Mouse (Mus musculus): ENCODE results near the gene Ptov1.
"Not testable (repeated sequence)": the region's sequence is repeated elsewhere in the genome, so short reads cannot be mapped to it uniquely, and the experiment has no call there.

Gene Ptov1

DNA sequence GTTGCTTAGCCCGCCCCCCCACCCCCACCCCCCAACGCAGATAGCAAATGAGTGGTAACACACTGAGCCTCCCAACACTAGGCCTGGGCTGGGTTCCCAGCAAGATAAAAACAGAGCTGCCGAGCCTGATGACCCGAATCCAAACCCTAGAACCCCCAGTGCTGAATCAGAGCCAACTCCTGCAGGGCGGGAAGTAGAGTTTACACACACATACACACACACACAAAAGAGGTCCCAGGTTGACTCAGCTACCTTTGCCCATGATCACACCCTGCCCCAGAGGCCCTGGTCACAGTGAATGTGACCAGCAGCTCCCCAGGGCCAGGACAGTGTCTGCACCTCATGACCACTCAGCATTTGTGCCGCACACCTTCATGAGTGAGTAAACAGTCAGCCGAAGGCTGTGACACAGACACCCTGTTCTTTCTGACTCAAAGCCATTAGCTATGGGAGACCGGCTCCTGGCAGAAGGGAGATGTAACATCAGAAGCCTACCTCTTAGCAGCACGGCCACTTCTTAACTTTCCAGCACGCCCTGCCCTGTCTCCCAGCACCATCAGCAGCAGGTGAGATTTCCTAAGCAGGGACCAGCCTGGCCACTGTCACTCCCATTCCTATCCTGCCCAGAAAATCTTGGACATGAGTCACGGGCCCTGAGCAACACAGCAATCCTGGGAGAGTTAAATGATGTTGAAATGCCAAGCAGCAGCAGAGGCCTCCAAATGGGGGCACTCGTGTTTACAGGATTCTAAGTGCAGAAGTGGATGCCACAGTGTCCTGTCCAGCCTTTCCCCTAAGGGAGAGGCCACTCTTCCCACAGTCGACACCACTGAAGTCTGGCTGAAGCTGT, 18.9 kb upstream of the Ptov1 start:
- no peak for DNase-seq (ENCODE audit: low spot score in 2 of 2)

DNA sequence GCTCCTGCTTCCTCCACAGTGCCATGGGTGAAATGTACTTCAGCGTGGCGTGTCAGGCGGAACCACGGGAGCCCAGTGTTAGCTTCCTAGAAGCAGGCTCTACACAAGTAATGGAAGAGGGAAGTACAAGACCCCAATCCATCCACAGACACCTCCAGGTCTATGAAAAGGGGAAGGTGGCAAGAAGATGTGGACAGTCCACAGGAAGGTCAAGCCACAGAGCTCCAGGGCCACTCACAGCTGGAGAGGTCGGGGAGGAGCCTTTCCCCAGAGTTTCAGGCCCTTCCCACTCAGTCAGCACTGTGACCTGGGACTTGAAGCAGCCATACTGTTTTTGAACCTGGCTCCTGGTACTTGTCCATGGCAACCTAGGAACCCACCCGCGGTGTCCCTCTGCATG, 17.4 kb upstream of the Ptov1 start:
- no peak for DNase-seq (ENCODE audit: low spot score in 2 of 2)

DNA sequence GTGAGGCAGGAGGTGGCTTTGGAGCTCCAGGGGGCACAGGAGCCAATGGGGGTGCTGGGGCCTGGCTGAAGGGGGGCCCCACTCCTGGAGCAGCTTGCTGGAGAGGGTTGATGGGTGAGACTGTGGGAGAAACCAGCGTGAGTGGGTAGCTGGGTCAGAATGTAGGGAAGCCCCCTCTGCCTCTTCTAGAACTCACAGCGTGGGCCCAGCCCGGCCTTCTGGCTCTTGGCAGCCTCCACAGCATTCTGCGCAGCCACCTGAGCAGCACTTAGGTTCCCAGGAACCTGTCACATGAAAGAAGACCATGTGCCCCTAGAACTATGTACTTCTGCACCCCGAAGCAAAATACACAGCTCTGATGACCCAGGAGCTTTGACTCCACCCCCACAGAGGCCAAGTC, 15.0 kb upstream of the Ptov1 start:
- no peak for DNase-seq (ENCODE audit: low spot score in 2 of 2)

DNA sequence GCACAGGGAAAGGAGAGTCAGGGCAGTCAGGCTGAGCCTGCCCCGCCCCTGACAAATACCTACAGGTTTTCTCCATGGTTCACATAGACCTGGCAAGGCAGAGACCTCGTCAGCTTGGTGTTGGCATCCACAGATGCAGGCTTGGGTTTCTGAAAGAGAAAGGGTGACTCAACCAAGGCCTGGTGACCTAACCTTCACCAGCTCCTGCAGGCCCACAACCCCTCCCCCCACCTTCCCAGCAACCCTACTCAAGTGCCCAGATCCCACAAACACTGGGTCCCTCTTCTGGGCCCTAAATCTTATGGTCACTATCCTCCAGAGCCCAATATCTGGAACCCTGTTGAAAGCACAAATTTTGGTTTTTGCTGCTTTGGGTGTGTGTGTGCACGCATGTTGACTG, 13.4 kb upstream of the Ptov1 start:
- DNase-seq (ENCODE audit: low spot score in 2 of 2), result no peak

- DNase-seq (ENCODE audit: low spot score in 2 of 2), result no peak
These were observed 8.2 kb upstream of the Ptov1 start for GRCm38 (mm10) chr7:44877833-44878232.

DNA sequence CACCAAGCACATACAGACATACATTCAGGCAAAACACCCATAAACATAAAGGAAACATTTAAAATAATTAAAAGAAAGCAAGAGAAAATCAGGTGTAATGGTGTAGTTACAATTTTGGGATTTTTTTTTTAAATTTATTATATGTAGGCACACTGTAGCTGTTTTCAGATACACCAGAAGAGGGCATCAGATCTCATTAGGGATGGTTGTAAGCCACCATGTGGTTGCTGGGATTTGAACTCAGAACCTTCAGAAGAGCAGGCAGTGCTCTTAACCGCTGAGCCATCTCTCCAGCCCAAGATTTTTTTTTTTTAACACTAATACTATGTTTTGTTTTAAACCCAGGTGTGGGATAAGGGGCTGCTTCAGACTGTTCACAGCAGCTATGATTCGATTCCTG, 2.2 kb upstream of the Ptov1 start:
- not testable (repeated sequence) for DNase-seq (ENCODE audit: low spot score in 2 of 2)

- no peak for DNase-seq (ENCODE audit: low spot score in 2 of 2)
These were observed 1.6 kb upstream of the Ptov1 start for GRCm38 (mm10) chr7:44871181-44871580.

DNA sequence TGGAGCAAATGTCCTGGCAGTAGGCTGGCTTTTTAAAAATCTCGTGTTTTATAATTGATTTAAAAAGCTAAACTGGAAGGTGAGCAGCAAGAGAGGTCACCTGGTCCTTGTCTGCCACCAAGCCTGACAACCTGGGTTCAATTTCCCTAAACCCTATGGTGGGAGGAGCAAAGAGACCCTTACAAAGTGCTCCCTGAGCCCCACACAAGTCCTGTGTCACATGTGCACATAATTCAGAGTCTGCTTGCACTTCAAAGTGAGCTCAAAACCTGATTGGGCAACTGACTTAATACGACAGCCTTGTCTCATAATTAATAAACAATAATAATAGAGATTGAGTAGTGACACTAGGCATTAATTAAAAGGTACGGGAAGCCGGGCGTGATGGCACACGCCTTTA, 1.0 kb upstream of the Ptov1 start:
- DNase-seq (ENCODE audit: low spot score in 2 of 2), result no peak

DNA sequence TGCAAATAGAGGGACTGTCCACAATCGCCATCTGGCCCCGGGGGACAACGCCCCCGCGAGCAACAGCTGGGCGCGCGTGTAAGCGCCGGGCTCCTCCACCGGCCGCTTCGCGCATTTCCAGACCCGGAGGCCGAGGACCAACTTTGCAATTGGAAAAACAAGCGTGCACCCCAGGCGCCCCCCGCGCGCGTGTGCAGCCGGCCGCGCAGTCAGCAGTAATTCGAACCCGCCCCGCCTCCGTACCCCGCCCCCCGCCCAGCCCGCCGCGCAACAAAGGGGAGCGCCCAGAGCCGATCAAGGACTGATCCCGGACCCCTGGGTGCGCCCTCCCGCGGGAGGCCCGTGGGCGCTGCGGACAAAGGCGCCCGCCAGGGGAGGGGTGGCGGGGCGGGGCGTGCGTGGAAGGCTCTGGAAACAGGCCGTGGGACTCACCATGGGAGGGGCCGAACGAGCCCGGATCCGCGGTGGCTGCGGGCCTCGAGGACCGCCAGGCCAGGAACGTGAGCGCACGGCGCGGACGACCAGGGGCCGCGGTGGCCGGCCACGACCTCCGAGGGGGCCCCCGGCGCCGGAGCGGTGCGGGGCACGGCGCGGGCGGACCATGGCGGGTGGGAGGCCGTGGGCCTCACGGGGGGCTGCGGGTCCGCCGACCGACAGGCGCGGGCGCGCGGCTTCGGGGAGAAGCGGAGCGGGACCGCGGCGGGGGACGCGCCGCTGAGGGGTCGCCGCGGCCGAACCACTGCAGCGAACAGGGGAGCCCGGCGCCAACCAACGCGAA, 480 bp downstream of the Ptov1 start:
- DNase-seq (ENCODE audit: low spot score in 2 of 2), result peak; percentile 45 to 47

DNA sequence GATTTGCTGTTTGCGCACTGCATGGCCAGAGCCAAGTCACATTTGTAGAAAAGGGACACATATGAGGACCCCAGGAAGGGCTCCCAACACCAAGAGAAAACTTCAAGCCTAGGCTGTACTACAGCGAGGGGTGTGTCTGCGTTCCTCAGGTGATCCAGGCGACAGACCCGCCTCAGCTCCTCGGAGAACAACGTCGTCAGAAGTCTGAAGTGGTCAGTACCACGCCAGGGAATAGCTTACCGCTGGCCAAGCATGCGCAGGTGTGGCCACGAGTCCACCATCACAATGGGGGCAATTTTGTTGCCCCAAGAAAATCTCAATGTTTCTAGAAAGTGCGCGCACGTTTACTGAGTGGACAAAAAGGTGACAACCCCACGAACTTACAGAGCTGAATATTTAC, 1.1 kb downstream of the Ptov1 start:
- DNase-seq (ENCODE audit: low spot score in 2 of 2), result no peak

- DNase-seq (ENCODE audit: low spot score in 2 of 2), result no peak
These were observed 1.8 kb downstream of the Ptov1 start for GRCm38 (mm10) chr7:44867802-44868201.

- DNase-seq (ENCODE audit: low spot score in 2 of 2), result no peak
These were observed 2.4 kb downstream of the Ptov1 start for GRCm38 (mm10) chr7:44867010-44867702.

- DNase-seq (ENCODE audit: low spot score in 2 of 2), result no peak
These were observed 3.1 kb downstream of the Ptov1 start for GRCm38 (mm10) chr7:44866276-44867009.

DNA sequence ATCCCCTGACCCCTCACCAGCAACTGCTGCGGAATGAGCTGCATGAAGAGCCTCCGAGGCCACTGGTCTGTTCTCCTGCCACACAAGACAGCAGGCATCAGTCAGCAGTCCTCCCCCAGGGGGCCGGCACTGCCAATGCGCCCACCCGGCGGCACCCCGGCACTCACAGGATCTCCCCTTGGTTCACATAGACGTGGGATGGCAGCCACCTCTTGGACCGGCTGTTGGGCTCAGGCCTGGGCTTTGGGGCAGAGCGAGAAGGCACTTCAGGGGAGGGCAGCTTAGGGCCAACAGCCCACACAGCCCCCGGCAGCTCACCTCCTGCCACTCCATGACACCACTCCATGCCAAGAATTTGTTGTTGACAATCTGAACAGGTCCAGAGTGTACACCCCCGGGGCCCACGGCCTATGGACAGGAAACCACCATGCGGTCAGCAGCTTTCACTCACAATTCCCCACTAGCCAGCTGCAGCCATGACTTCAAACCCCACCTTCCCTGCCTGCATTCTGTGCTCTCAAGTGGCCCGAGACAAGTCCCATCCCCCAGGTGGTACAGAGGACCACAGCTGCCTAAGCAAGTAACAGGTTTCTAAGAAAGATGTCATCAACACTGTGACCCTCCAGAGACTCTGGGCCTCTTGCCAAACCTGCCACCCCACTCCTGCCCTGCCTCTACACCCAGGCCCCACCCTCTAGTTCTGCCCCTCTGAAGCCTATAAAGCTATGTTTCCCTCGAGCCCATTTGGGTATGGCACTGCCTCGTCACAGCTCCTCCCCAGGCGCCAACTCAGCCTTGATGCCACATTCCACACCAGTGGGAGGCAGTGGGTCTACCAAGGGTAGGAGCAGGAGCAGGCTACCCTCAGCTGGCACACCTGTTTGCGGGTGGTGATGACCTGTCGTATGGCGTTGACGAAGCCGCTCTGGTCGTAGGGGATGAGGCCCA, 4.7 kb downstream of the Ptov1 start:
- DNase-seq (ENCODE audit: low spot score in 2 of 2), result no peak

GRCm38 (mm10) chr7:44863982-44864494, 5.5 kb downstream of the Ptov1 start:
- DNase-seq (ENCODE audit: low spot score in 2 of 2), result no peak

GRCm38 (mm10) chr7:44863210-44863609, 6.4 kb downstream of the Ptov1 start:
- no peak for DNase-seq (ENCODE audit: low spot score in 2 of 2)

GRCm38 (mm10) chr7:44862434-44862833, 7.2 kb downstream of the Ptov1 start:
- DNase-seq (ENCODE audit: low spot score in 2 of 2), result no peak

DNA sequence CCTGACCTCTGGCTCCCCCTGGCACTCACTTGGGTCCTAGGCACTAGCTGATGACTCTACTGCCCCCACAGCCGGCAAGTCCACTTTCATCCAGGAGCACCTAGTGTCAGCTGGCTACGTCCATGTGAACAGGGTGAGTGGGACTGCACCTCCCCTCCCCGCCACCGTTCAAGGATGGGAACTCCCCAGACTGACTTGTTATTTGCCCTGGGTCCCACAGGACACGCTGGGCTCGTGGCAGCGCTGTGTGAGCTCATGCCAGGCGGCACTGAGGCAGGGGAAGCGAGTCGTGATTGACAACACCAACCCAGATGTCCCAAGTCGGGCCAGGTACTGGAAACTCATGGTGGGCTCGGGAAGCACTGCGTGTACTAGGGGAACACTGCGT, 8.2 kb downstream of the Ptov1 start:
- DNase-seq (ENCODE audit: low spot score in 2 of 2), result no peak

DNA sequence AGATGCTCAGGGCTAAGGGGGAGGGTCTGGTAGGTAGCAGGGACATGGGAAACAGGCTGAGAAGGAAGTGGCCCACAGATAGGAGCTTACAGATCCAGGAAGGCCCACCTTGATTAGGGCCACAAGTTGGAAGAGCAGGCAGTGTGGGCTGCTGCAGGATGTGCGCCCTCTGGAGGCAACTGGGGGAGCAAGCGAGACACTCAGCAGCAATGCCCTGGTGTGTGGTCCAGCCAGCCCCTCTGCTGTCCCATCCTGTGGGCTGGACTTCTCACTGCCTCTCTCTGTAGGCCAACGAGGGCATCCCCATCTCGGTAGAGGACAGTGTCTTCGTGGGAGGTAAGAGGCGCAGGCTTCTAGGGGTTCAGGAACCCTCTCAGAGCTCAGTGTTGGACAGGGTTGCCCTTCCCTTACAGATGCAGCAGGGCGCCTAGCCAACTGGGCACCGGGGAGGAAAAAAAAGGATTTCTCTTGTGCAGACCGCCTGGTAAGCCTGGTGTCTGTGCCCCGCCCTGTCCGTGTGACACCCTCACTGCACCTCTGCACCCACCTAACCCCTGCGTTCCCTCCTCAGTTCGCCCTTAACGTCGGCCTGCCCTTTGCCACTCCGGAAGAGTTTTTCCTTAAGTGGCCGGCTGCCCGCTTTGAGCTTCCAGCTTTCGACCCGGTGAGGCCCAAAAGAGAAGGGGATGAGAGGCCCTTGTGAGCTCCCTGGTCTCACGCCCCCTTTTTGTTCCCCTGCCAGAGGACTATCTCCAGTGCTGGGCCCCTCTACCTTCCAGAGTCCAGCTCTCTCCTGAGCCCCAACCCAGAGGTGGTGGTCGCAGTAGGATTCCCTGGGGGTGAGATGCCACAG, 8.8 kb downstream of the Ptov1 start:
- DNase-seq (ENCODE audit: low spot score in 2 of 2), result peak in 1 of 2 experiments; percentile 75

Data from thymus, postnatal 10 days (tissue).